Mouse (Mus musculus): ENCODE measurements around the gene Efemp2. TPM values are rescaled to one million over a fixed set of nuclear protein-coding genes. Genes with fewer than 3 reads are reported as not detected.

Gene Efemp2
- polyA plus RNA-seq, 1 experiment from 2014 or later = 41.9 TPM

DNA sequence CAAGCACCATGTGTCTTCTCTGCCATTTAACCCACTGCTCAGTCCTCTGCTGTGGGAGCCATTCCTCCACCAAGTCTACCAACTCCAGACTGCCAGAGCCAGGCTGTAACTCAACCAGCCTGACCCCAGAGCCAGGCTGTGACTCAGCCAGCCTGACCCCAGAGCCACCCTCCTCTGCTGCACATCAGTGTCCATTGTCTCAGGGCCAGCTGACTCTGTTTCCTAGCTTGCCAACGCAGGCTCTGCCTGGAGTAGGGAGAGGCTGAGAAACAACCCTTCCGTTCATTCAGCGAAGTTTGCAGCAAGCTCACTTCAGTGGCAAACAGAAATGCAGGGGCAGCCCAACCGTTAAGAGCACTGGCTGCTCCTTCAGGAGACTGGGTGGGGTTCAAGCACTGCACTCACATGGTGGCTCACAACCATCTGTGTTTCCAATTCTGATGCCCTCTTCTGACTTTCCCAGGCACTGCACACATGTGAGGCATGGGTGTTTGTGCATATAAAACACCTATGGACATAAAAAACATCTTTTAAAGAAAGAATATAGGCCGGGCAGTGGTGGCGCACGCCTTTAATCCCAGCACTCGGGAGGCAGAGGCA lies 43.3 kb downstream of the Efemp2 start:
- Histone ChIP-seq H3K4me2 (no peak overlapping the region), H3K9me3 (no peaks in the 10 kb centered on the region), H3K36me3 (replicated peaks) (no peaks in the 10 kb centered on the region), H3K27me3 (no peaks in the 10 kb centered on the region), H3K4me3 (replicated peaks) (no peak overlapping the region), H3K4me1 (peaks cover 4% of the 10 kb centered on the region; the same call in 1 of the 2 replicates), H3K27ac (no peak overlapping the region), H3K9ac (no peak overlapping the region)
- ATAC-seq (ENCODE audit: low FRiP score) = no peak
- WGBS = 82% methylated on average over 8 of the region's 8 CpGs

- no peak overlapping the region for H3K27ac ChIP-seq
- no peak for ATAC-seq (ENCODE audit: low FRiP score)
- WGBS = 87% methylated on average over 3 of the region's 3 CpGs
- H3K9ac ChIP-seq = no peak overlapping the region
- no peaks in the 10 kb centered on the region for H3K9me3 ChIP-seq
- no peaks in the 10 kb centered on the region for H3K36me3 ChIP-seq (replicated peaks)
- no peaks in the 10 kb centered on the region for H3K27me3 ChIP-seq
- no peak overlapping the region for H3K4me2 ChIP-seq
- H3K4me1 ChIP-seq = no peaks in the 10 kb centered on the region
- no peak overlapping the region for H3K4me3 ChIP-seq (replicated peaks)
Measured at GRCm38 (mm10) chr19:5518721-5519120, 45.0 kb downstream of the Efemp2 start.

DNA sequence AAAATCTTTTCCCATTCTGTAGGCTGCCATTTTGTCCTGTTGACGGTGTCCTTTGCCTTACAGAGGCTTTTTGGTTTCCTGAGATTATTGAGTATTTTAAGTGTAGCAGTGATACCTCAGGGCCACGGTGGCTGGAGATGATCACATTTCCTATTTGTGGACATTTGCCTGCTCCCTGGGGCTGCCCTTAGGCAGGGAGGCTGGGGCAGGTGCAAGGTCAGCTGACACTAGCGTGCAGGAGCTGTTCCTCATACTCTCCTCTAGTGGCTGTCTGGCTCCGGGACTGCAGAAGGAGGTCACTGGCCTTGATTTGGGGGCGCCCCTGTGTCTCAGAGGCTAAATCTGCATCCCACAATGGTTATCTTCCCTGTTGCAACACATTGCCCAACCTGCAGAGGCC lies 51.5 kb downstream of the Efemp2 start:
- Histone ChIP-seq H3K27ac (no peak overlapping the region), H3K4me3 (replicated peaks) (no peak overlapping the region), H3K36me3 (replicated peaks) (no peaks in the 10 kb centered on the region), H3K9me3 (no peaks in the 10 kb centered on the region), H3K4me1 (peaks cover 9% of the 10 kb centered on the region), H3K27me3 (peaks cover 12% of the 10 kb centered on the region; the same call in 1 of the 2 replicates), H3K9ac (no peak overlapping the region), H3K4me2 (no peak overlapping the region)
- no peak for ATAC-seq (ENCODE audit: low FRiP score)
- WGBS = 68% methylated on average over 5 of the region's 5 CpGs

DNA sequence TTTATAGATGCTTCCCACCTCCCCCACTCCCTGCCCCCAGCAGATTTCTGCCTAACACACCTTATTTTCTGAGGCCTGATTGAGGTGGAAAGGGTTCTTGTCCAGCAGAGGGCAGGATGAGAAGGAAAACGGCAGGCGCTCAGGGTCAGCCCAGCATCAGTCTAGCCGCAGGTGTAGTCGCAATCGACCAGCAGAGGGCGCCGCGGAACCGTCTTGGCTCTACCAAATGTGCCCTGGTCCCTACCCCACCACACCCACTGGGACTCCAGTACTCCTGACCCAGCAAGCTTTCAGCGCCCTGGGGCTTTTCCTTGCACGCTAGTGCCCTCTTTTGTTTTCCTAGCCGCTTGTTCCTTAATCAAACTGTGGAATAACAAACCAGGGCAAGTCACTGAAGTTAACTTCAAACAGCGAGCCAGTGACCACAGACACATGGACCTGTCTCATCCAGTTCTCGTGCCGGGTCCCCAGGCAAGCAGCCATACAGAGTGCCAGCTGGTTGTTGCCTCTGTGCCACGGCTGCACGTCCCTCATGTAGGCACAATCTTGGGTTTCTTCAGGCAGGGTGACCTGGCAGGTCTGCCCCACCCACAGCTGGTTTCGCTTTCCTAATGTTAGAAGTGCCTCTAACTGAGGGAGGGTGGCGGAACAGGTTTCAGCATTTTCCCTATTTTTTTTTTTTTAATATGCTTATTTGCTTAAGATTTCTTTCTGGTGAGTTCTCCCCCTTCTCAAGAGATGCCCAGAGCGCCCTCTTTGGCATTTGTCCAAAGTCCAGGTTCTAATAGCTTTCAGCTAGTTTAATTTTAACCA lies 55.8 kb downstream of the Efemp2 start:
- Histone ChIP-seq H3K9me3 (no peaks in the 10 kb centered on the region), H3K4me3 (replicated peaks) (0 out of 2 replicates have a peak overlapping the region, but pooled peaks have one; percentile 3), H3K36me3 (replicated peaks) (no peaks in the 10 kb centered on the region), H3K4me1 (peaks cover 13% of the 10 kb centered on the region), H3K9ac (no peak overlapping the region), H3K27ac (no peak overlapping the region), H3K27me3 (peaks cover 26% of the 10 kb centered on the region), H3K4me2 (peak overlapping the region; percentile 25)
- peak; percentile 88 for ATAC-seq (ENCODE audit: low FRiP score)
- 13% methylated on average over 20 of the region's 20 CpGs for WGBS

DNA sequence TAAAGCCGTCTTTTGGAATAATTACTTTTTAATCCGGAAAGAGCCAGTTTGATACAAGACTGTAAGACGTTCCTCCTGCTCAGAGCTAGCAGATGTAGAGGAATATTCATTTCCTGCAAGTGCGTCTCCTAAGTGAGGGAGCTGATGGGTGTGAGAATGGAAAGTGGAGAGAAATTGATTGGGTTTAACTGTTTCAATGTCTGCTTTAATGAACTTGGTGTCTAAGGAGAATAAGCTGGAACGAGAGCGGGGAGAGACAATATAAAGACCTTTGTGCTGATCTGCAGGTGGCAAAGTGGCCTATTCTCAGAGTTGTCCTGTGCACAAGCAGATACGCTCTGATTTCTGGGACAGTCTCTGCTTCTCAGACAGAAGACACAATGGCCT lies 56.4 kb downstream of the Efemp2 start:
- H3K36me3 ChIP-seq (replicated peaks) = no peaks in the 10 kb centered on the region
- ATAC-seq (ENCODE audit: low FRiP score) = no peak
- peaks cover 13% of the 10 kb centered on the region for H3K4me1 ChIP-seq
- no peak overlapping the region for H3K9ac ChIP-seq
- no peaks in the 10 kb centered on the region for H3K9me3 ChIP-seq
- no peak overlapping the region for H3K4me3 ChIP-seq (replicated peaks)
- H3K4me2 ChIP-seq = no peak overlapping the region
- WGBS = 21% methylated on average over 7 of the region's 7 CpGs
- peaks cover 31% of the 10 kb centered on the region for H3K27me3 ChIP-seq
- H3K27ac ChIP-seq = no peak overlapping the region

Other genes with a start within 250 kb of the Efemp2 start
- gene Pacs1, start 200.8 kb upstream of the Efemp2 start, polyA plus RNA-seq (2016; fragmentation: Nextera tagmentation; extraction: Ambion mirVana) = 29.4 and 30.9 TPM in 2 replicates
- gene Sf3b2, start 178.5 kb upstream of the Efemp2 start, polyA plus RNA-seq (2016; fragmentation: Nextera tagmentation; extraction: Ambion mirVana) = 415 and 417 TPM in 2 replicates
- 17.5 and 21.8 TPM in 2 replicates for gene Gal3st3, start 175.6 kb upstream of the Efemp2 start, polyA plus RNA-seq (2016; fragmentation: Nextera tagmentation; extraction: Ambion mirVana)
- gene Catsper1, start 138.2 kb upstream of the Efemp2 start, polyA plus RNA-seq (2016; fragmentation: Nextera tagmentation; extraction: Ambion mirVana) = not detected in 2 replicates
- gene Cst6, start 124.4 kb upstream of the Efemp2 start, polyA plus RNA-seq (2016; fragmentation: Nextera tagmentation; extraction: Ambion mirVana) = 0.66 and 0.67 TPM in 2 replicates
- 75.7 and 78.3 TPM in 2 replicates for gene Eif1ad, start 107.2 kb upstream of the Efemp2 start, polyA plus RNA-seq (2016; fragmentation: Nextera tagmentation; extraction: Ambion mirVana)
- 416 and 423 TPM in 2 replicates for gene Banf1, start 106.8 kb upstream of the Efemp2 start, polyA plus RNA-seq (2016; fragmentation: Nextera tagmentation; extraction: Ambion mirVana)
- gene Sart1, start 85.3 kb upstream of the Efemp2 start, polyA plus RNA-seq (2016; fragmentation: Nextera tagmentation; extraction: Ambion mirVana) = 113 and 125 TPM in 2 replicates
- not detected in 2 replicates for gene Tsga10ip, start 71.4 kb upstream of the Efemp2 start, polyA plus RNA-seq (2016; fragmentation: Nextera tagmentation; extraction: Ambion mirVana)
- 257 and 260 TPM in 2 replicates for gene Drap1, start 49.0 kb upstream of the Efemp2 start, polyA plus RNA-seq (2016; fragmentation: Nextera tagmentation; extraction: Ambion mirVana)
- gene AI837181, start 48.8 kb upstream of the Efemp2 start, polyA plus RNA-seq (2016; fragmentation: Nextera tagmentation; extraction: Ambion mirVana) = 48.3 and 50.8 TPM in 2 replicates
- not detected in 2 replicates for gene Fosl1, start 26.4 kb upstream of the Efemp2 start, polyA plus RNA-seq (2016; fragmentation: Nextera tagmentation; extraction: Ambion mirVana)
- gene Ccdc85b, start 16.1 kb upstream of the Efemp2 start, polyA plus RNA-seq (2016; fragmentation: Nextera tagmentation; extraction: Ambion mirVana) = 8.0 and 9.0 TPM in 2 replicates
- gene Fibp, start 13.3 kb upstream of the Efemp2 start, polyA plus RNA-seq (2016; fragmentation: Nextera tagmentation; extraction: Ambion mirVana) = 122 and 128 TPM in 2 replicates
- 3.1 and 3.7 TPM in 2 replicates for gene Ctsw, start 5.4 kb upstream of the Efemp2 start, polyA plus RNA-seq (2016; fragmentation: Nextera tagmentation; extraction: Ambion mirVana)
- gene Mus81, start 14.4 kb downstream of the Efemp2 start, polyA plus RNA-seq (2016; fragmentation: Nextera tagmentation; extraction: Ambion mirVana) = 40.6 and 42.7 TPM in 2 replicates
- gene Cfl1, start 16.5 kb downstream of the Efemp2 start, polyA plus RNA-seq (2016; fragmentation: Nextera tagmentation; extraction: Ambion mirVana) = 3,168 and 3,195 TPM in 2 replicates
- gene 1700020D05Rik, start 29.8 kb downstream of the Efemp2 start, polyA plus RNA-seq (2016; fragmentation: Nextera tagmentation; extraction: Ambion mirVana) = 0.26 TPM in 1 of 2 replicates, not detected in the other
- gene Snx32, start 36.6 kb downstream of the Efemp2 start, polyA plus RNA-seq (2016; fragmentation: Nextera tagmentation; extraction: Ambion mirVana) = 29.3 and 29.5 TPM in 2 replicates
- 0.22 and 0.27 TPM in 2 replicates for gene Ovol1, start 86.7 kb downstream of the Efemp2 start, polyA plus RNA-seq (2016; fragmentation: Nextera tagmentation; extraction: Ambion mirVana)
- gene Ap5b1, start 94.1 kb downstream of the Efemp2 start, polyA plus RNA-seq (2016; fragmentation: Nextera tagmentation; extraction: Ambion mirVana) = 1.6 TPM in 2 replicates
- gene Rnaseh2c, start 127.9 kb downstream of the Efemp2 start, polyA plus RNA-seq (2016; fragmentation: Nextera tagmentation; extraction: Ambion mirVana) = 162 and 191 TPM in 2 replicates
- gene Kat5, start 136.3 kb downstream of the Efemp2 start, polyA plus RNA-seq (2016; fragmentation: Nextera tagmentation; extraction: Ambion mirVana) = 65.7 and 77.2 TPM in 2 replicates
- 34.1 and 36.9 TPM in 2 replicates for gene Rela, start 163.5 kb downstream of the Efemp2 start, polyA plus RNA-seq (2016; fragmentation: Nextera tagmentation; extraction: Ambion mirVana)
- gene Sipa1, start 189.8 kb downstream of the Efemp2 start, polyA plus RNA-seq (2016; fragmentation: Nextera tagmentation; extraction: Ambion mirVana) = 16.3 and 16.8 TPM in 2 replicates
- gene Map3k11, start 214.8 kb downstream of the Efemp2 start, polyA plus RNA-seq (2016; fragmentation: Nextera tagmentation; extraction: Ambion mirVana) = 19.2 and 22.2 TPM in 2 replicates
- gene Pcnx3, start 215.0 kb downstream of the Efemp2 start, polyA plus RNA-seq (2016; fragmentation: Nextera tagmentation; extraction: Ambion mirVana) = 32.4 and 35.1 TPM in 2 replicates
- 0.29 TPM in 1 of 2 replicates, not detected in the other for gene Kcnk7, start 230.4 kb downstream of the Efemp2 start, polyA plus RNA-seq (2016; fragmentation: Nextera tagmentation; extraction: Ambion mirVana)

Data from forebrain, embryonic 12.5 days (tissue).